Mouse (Mus musculus): ENCODE measurements around the gene Stx6.

DNA sequence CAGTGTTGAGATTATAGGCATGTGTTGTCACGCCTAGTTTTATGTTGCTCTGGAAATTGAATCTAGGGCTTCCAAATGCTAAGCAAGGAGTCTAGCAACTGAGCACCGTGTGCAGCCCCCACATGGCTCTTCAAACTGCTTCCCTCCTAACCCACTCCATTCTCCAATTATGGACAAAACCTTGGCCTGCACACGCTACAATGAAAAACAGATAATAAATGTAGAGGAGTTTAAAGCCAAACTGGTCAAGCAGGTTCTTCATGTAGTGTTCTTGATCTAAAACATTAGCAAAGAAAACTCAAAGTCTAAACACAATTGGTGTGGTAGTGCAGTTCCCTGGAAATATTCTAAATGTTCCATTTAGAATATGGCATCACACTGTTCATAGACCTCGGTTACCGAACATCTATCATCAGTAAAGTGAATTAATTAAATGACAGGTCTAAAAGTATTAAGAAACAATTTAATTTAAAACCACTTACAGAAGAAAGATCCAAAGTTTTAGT, 31.0 kb upstream of the Stx6 start:
- no peak for TF ChIP-seq CTCF (IDR thresholded peaks at IDR 0.05; ENCODE audit: low read depth, low read length)
- TF ChIP-seq POLR2A (IDR thresholded peaks at IDR 0.05; ENCODE audit: extremely low read depth, insufficient read depth, low read length) = no peak
